Mouse (Mus musculus) kidney, adult 10 weeks (tissue): Measurements from ENCODE around the gene Slc8a2. TPM values are rescaled to one million over a fixed set of nuclear protein-coding genes. Genes with fewer than 3 reads are reported as not detected.

ENCODE experiments used
- polyA plus RNA-seq: library from polyadenylated mRNA; stranded (reverse); fragments of 350-450 nt; fragmentation: Illumina TruSeq; extraction: RNeasy Lipid Tissue Mini Kit (QIAGEN cat#74804); gene quantifications from one replicate; pipeline ENCODE4 v1.2.3, GENCODE M21; 2014; ENCODE audit warnings: low read depth, low replicate concordance

Slc8a2 gene
- 0.08 TPM for polyA plus RNA-seq

DNA sequence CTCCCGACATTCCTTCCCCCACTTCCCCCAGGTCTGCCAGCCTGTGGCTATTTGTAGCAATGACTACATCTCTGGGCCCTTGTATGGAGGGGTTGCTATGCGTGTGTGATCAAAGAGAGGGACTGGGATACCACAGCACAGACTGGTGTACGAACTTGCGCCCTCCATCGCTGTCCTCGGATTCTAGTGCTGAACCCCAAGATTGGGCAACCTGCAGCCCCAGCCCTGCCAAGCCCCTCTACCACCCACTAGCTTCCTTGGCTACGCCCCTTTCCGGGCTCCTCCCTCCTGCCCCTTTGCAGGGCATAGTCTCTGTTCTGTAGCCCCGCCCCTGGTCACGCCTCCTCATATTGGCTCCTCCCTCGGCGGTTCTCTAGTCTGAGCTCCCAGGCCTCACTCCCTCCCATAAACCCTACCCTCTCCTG, at the start of gene Slc8a2:
Slc8a2 (plus strand) TSS at position 406 of the 425 bp plus-strand sequence.

DNA sequence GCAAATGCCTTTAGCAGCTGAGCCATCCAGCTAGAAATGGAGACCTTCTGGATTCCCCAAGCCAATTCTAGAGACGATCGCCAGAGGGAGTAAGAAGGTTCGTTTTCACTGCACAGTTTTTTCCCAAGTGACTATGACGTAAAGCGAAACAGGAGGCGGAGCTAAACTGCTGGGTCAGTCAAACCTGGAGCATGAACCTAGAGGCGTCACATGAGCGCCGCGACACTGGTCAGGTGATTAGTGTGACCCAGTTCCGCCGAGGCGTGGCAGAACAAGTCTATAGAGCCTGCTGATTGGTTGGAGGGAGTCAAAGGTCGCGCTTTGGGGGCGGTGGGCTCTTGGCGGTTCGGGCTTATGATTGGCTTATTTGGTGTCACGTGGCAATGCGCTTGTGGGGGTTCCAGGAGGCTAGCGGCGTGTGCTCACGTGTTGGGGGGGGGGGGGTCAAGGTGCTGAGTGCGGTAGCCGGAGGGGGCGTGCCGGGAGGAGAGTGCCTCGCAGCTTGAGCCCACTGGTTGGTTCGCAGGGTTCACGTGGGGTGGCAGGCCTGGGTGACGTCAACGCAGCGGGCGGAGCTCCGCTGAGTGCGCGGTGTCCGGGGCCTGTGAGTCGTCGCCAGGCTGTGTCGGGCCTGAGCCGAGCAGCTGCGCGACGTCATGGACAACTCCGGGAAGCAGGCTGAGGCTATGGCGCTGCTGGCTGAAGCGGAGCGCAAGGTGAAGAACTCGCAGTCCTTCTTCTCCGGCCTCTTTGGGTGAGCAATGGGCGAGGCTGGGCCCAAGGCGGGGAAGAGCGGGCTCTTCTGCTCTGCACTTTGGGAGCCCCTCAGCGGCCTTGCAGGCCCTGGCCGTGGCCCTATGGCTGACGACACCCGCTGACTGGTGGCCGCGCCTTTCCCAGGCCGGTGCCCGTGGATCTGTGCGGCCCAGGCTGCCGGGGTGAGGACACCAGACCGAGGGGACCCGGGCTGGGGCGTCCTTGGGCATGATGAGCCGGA, 31.3 kb upstream of the Slc8a2 start, which contains the start of gene Napa:
Napa (plus strand) TSS at position 438 of the 997 bp plus-strand sequence.

DNA sequence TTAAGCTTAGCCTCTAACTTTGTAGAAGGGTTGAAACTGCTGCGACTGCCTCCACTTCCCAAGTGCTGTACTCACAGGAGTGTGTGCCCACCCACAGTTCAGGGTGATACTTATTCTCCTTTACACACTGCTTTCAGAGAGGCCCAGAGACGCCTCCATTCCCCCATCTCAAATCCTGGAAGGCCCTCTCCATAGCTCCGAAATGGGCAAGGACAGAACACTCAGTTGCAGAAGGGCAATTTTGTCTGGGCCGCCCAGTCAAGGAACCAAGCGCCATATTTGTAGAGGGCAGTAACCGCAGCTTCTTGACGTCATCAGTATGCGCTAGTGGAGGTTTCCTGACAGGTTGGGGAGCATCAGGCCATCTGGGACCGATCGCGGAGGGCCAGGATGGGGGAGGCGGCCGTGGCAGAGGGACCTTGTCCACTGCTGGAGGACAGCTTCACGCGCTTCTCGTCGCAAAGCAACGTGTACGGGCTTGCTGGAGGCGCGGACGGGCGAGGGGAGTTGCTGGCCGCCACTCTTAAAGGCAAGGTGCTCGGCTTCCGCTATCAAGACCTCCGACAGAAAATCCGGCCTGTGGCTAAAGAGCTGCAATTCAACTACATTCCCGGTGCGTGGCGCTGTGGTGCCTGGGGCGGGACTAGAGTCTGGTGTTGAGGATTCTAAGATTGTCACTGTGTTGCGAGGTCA, 9.9 kb upstream of the Slc8a2 start, which contains the start of gene Kptn:
Kptn (plus strand) TSS at position 327 of the 693 bp plus-strand sequence.

DNA sequence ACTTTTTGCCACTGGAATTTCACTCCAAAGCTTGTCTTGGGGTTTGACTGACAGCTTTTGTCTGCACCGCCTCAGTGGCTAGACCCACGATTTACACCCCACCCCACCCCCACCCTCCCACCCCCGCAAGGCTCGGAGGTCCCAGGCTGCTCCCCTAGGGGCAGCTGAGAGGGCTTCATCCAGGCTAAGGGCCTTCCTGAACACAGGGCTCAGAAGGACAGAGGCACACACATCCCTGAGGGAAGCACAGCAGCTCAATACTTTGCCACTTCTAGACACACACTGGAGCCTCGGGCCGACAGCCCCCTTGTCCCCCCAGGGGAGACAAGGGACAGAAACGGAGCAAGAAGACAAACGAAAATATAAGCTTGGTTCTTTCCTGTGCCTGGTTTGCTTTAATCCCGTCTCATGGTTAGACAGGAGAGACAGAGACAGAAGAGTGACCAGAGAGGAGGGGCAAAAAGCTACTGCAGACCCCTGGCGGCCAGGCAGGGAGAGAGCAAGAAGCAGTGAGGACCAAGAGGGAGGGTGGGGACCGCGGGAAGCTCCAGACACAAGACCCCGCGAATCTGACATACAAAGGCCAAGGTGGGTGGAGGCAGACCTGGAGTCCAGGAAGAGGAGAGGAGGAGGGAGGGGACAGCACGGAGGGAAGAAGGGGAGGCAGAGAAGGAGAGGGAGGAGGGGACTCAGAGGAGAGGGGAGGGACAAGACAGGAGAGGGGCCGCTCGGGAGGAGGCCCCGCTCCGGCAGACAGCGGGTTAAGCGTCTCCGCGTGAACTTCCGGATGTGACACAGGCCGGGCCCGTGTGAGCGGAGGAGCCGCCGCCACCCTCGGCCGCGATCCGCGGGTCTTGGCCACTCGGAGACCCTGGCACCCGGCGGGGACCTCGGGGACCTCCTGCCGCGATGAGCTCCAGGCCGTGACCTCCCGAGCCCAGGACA, 45.2 kb downstream of the Slc8a2 start, which contains the start of gene Meis3:
Meis3 (plus strand) TSS at position 494 of the 945 bp plus-strand sequence.

Other genes starting within 250 kb of the Slc8a2 start
- not detected for gene Crx, start 249.9 kb upstream of the Slc8a2 start, polyA plus RNA-seq
- not detected for gene Crxos, start 247.2 kb upstream of the Slc8a2 start, polyA plus RNA-seq
- 2.9 TPM for gene Selenow, start 207.4 kb upstream of the Slc8a2 start, polyA plus RNA-seq
- 10.2 TPM for gene Nop53, start 183.8 kb upstream of the Slc8a2 start, polyA plus RNA-seq
- 6.9 TPM for gene Ehd2, start 162.3 kb upstream of the Slc8a2 start, polyA plus RNA-seq
- 0.28 TPM for gene Bicra, start 81.9 kb upstream of the Slc8a2 start, polyA plus RNA-seq
- not detected for gene Zfp541, start 68.0 kb upstream of the Slc8a2 start, polyA plus RNA-seq
- gene Napa, start 31.4 kb upstream of the Slc8a2 start, polyA plus RNA-seq, result 19.9 TPM
- 3.5 TPM for gene Kptn, start 9.9 kb upstream of the Slc8a2 start, polyA plus RNA-seq
- not detected for gene Meis3, start 45.3 kb downstream of the Slc8a2 start, polyA plus RNA-seq
- gene Dhx34, start 92.2 kb downstream of the Slc8a2 start, polyA plus RNA-seq, result 0.24 TPM
- 0.12 TPM for gene C5ar2, start 114.3 kb downstream of the Slc8a2 start, polyA plus RNA-seq
- 0.57 TPM for gene C5ar1, start 129.7 kb downstream of the Slc8a2 start, polyA plus RNA-seq
- gene Inafm1, start 143.8 kb downstream of the Slc8a2 start, polyA plus RNA-seq, result 0.93 TPM
- gene Ccdc9, start 157.0 kb downstream of the Slc8a2 start, polyA plus RNA-seq, result 10.5 TPM
- gene Bbc3, start 178.6 kb downstream of the Slc8a2 start, polyA plus RNA-seq, result not detected